Mouse (Mus musculus): ENCODE measurements around the gene Rbm20. TPM values are rescaled to one million over a fixed set of nuclear protein-coding genes. Genes with fewer than 3 reads are reported as not detected.

Gene Rbm20
- total RNA-seq, 1 experiment from 2014 or later = not detected

- ATAC-seq (ENCODE audit: extremely low read depth, insufficient number of reproducible peaks, low FRiP score, poor library complexity, severe bottlenecking) = no peak
Observed at GRCm38 (mm10) chr19:53887822-53888221, 210.7 kb downstream of the Rbm20 start.

GRCm38 (mm10) chr19:53888331-53888730, 211.2 kb downstream of the Rbm20 start:
- ATAC-seq (ENCODE audit: extremely low read depth, insufficient number of reproducible peaks, low FRiP score, poor library complexity, severe bottlenecking) = no peak

GRCm38 (mm10) chr19:53889555-53889954, 212.4 kb downstream of the Rbm20 start:
- no peak for ATAC-seq (ENCODE audit: extremely low read depth, insufficient number of reproducible peaks, low FRiP score, poor library complexity, severe bottlenecking)

- no peak for ATAC-seq (ENCODE audit: extremely low read depth, insufficient number of reproducible peaks, low FRiP score, poor library complexity, severe bottlenecking)
Observed at GRCm38 (mm10) chr19:53890274-53890673, 213.2 kb downstream of the Rbm20 start.

- peak; percentile 72 for ATAC-seq (ENCODE audit: extremely low read depth, insufficient number of reproducible peaks, low FRiP score, poor library complexity, severe bottlenecking)
Observed at GRCm38 (mm10) chr19:53890781-53891251, 213.7 kb downstream of the Rbm20 start.

GRCm38 (mm10) chr19:53891569-53891968, 214.5 kb downstream of the Rbm20 start:
- ATAC-seq (ENCODE audit: extremely low read depth, insufficient number of reproducible peaks, low FRiP score, poor library complexity, severe bottlenecking) = no peak

- ATAC-seq (ENCODE audit: extremely low read depth, insufficient number of reproducible peaks, low FRiP score, poor library complexity, severe bottlenecking) = no peak
Observed at GRCm38 (mm10) chr19:53892061-53892460, 215.0 kb downstream of the Rbm20 start, which contains the start of gene Pdcd4. Gene Pdcd4 (plus strand): TSS chr19:53892231.

- ATAC-seq (ENCODE audit: extremely low read depth, insufficient number of reproducible peaks, low FRiP score, poor library complexity, severe bottlenecking) = no peak
Observed at GRCm38 (mm10) chr19:53892838-53893359, 215.8 kb downstream of the Rbm20 start.

GRCm38 (mm10) chr19:53893711-53894171, 216.6 kb downstream of the Rbm20 start:
- ATAC-seq (ENCODE audit: extremely low read depth, insufficient number of reproducible peaks, low FRiP score, poor library complexity, severe bottlenecking) = peak; percentile 31; the same call in 1 of the 2 replicates

GRCm38 (mm10) chr19:53894538-53895121, 217.5 kb downstream of the Rbm20 start:
- no peak for ATAC-seq (ENCODE audit: extremely low read depth, insufficient number of reproducible peaks, low FRiP score, poor library complexity, severe bottlenecking)

GRCm38 (mm10) chr19:53898046-53898445, 220.9 kb downstream of the Rbm20 start:
- no peak for ATAC-seq (ENCODE audit: extremely low read depth, insufficient number of reproducible peaks, low FRiP score, poor library complexity, severe bottlenecking)

GRCm38 (mm10) chr19:53898498-53898897, 221.4 kb downstream of the Rbm20 start:
- ATAC-seq (ENCODE audit: extremely low read depth, insufficient number of reproducible peaks, low FRiP score, poor library complexity, severe bottlenecking) = no peak

GRCm38 (mm10) chr19:53898970-53899900, 222.1 kb downstream of the Rbm20 start:
- ATAC-seq (ENCODE audit: extremely low read depth, insufficient number of reproducible peaks, low FRiP score, poor library complexity, severe bottlenecking) = no peak

GRCm38 (mm10) chr19:53899941-53900610, 223.0 kb downstream of the Rbm20 start:
- peak; percentile 55 for ATAC-seq (ENCODE audit: extremely low read depth, insufficient number of reproducible peaks, low FRiP score, poor library complexity, severe bottlenecking)

GRCm38 (mm10) chr19:53901931-53902738, 225.0 kb downstream of the Rbm20 start:
- ATAC-seq (ENCODE audit: extremely low read depth, insufficient number of reproducible peaks, low FRiP score, poor library complexity, severe bottlenecking) = no peak

GRCm38 (mm10) chr19:53902739-53903487, 225.8 kb downstream of the Rbm20 start:
- ATAC-seq (ENCODE audit: extremely low read depth, insufficient number of reproducible peaks, low FRiP score, poor library complexity, severe bottlenecking) = peak; percentile 90

GRCm38 (mm10) chr19:53903507-53904321, 226.6 kb downstream of the Rbm20 start:
- ATAC-seq (ENCODE audit: extremely low read depth, insufficient number of reproducible peaks, low FRiP score, poor library complexity, severe bottlenecking) = peak; percentile 25; the same call in 1 of the 2 replicates

Measured in neutrophil, adult 5-6 weeks (primary cell).